ENCODE assay signal across 12 mouse cellular contexts in genomic region chr6:114886504-114887361, GRCm38 (mm10).
A peak's percentile ranks its signal among the peaks of the same experiment; 100 is the strongest.
DNase-seq lines count a peak whose midpoint lies in the region; ATAC-seq and TF ChIP-seq lines count a peak whose summit lies in the region.
"Had no signal": no experiment of that assay in that cellular context is flagged by ENCODE, and none has a peak within 500 bp of the region (broad histone marks: within the 10 kb centered on the region; RNA-seq: fewer than 3 reads in every experiment).

No protein-coding gene starts in this region.

- H3K9me3 ChIP-seq in forebrain, embryonic 13.5 days (replicated peaks) = 0 out of 2 replicates have a peak, but pooled peaks cover 3% of the 10 kb centered on the region
- H3K9me3 ChIP-seq in forebrain, embryonic 15.5 days = no peaks in the 10 kb centered on the region
- no peaks in the 10 kb centered on the region for H3K9me3 ChIP-seq in midbrain, embryonic 10.5 days (replicated peaks)
- no peaks in the 10 kb centered on the region for H3K9me3 ChIP-seq in midbrain, postnatal 0 days (ENCODE audit: low read length)
- no peaks in the 10 kb centered on the region for H3K9me3 ChIP-seq in limb, embryonic 13.5 days
- H3K9me3 ChIP-seq: heart, embryonic 13.5 days had no signal

- H3K27ac ChIP-seq in forebrain, embryonic 13.5 days = peak overlapping the region; percentile 27; the same call in 1 of the 2 replicates
- no peak overlapping the region for H3K27ac ChIP-seq in forebrain, embryonic 15.5 days (replicated peaks)
- peak overlapping the region; percentile 42 for H3K27ac ChIP-seq in midbrain, embryonic 10.5 days (replicated peaks)
- no peak overlapping the region for H3K27ac ChIP-seq in midbrain, postnatal 0 days (ENCODE audit: low read depth, low read length)
- H3K27ac ChIP-seq in limb, embryonic 13.5 days = peak overlapping the region; percentile 11; the same call in 1 of the 2 replicates
- H3K27ac ChIP-seq: heart, embryonic 13.5 days had no signal

- no peak for TF ChIP-seq CTCF in midbrain, postnatal 0 days (IDR thresholded peaks at IDR 0.05)

- WGBS in forebrain, embryonic 13.5 days = 76% methylated on average over 11 of the region's 11 CpGs
- WGBS in forebrain, embryonic 15.5 days = 64% methylated on average over 11 of the region's 11 CpGs
- WGBS in midbrain, embryonic 10.5 days = 82% methylated on average over 11 of the region's 11 CpGs
- 76% methylated on average over 11 of the region's 11 CpGs for WGBS in midbrain, postnatal 0 days
- whole genome bisulfite sequencing in limb, embryonic 13.5 days = 53% methylated on average over 11 of the region's 11 CpGs

- DNase-seq in kidney, adult 18-20 months = peak; percentile 48
- no peak for DNase-seq in kidney, postnatal 14 days
- no peak for DNase-seq in midbrain, embryonic 10.5 days (ENCODE audit: low spot score)
- no peak for DNase-seq in midbrain, postnatal 0 days (ENCODE audit: low spot score)
- DNase-seq in T-cell, adult 2 months (ENCODE audit: low spot score) = no peak
- DNase-seq: retina, postnatal 1 day; thymus, postnatal 25 days had no signal

- ATAC-seq in forebrain, embryonic 13.5 days = no peak
- ATAC-seq in forebrain, embryonic 15.5 days (replicated peaks) = no peak
- ATAC-seq in midbrain, postnatal 0 days (ENCODE audit: low FRiP score) = no peak
- ATAC-seq in limb, embryonic 13.5 days (ENCODE audit: low FRiP score, low read depth) = no peak
- ATAC-seq: activated CD4-positive, CD25-positive, alpha-beta regulatory T cell, adult 4 months had no signal

- H3K9ac ChIP-seq in forebrain, embryonic 13.5 days = no peak overlapping the region
- H3K9ac ChIP-seq in forebrain, embryonic 15.5 days (replicated peaks) = no peak overlapping the region
- no peak overlapping the region for H3K9ac ChIP-seq in midbrain, postnatal 0 days (replicated peaks; ENCODE audit: low read length, poor library complexity, severe bottlenecking)
- no peak overlapping the region for H3K9ac ChIP-seq in limb, embryonic 13.5 days
- H3K9ac ChIP-seq: heart, embryonic 13.5 days had no signal

- H3K36me3 ChIP-seq in forebrain, embryonic 13.5 days (ENCODE audit: poor library complexity, severe bottlenecking) = peaks cover 27% of the 10 kb centered on the region
- no peaks in the 10 kb centered on the region for H3K36me3 ChIP-seq in forebrain, embryonic 15.5 days
- H3K36me3 ChIP-seq in midbrain, embryonic 10.5 days = peaks cover 59% of the 10 kb centered on the region
- no peaks in the 10 kb centered on the region for H3K36me3 ChIP-seq in midbrain, postnatal 0 days (ENCODE audit: insufficient read depth, low read length)
- peaks cover 54% of the 10 kb centered on the region for H3K36me3 ChIP-seq in limb, embryonic 13.5 days

- H3K27me3 ChIP-seq in forebrain, embryonic 13.5 days = no peaks in the 10 kb centered on the region
- no peaks in the 10 kb centered on the region for H3K27me3 ChIP-seq in forebrain, embryonic 15.5 days
- no peaks in the 10 kb centered on the region for H3K27me3 ChIP-seq in midbrain, embryonic 10.5 days (ENCODE audit: low read depth, poor library complexity, severe bottlenecking)
- no peaks in the 10 kb centered on the region for H3K27me3 ChIP-seq in midbrain, postnatal 0 days (ENCODE audit: insufficient read depth, low read length)
- no peaks in the 10 kb centered on the region for H3K27me3 ChIP-seq in limb, embryonic 13.5 days
- H3K27me3 ChIP-seq: heart, embryonic 13.5 days had no signal

- H3K4me2 ChIP-seq in forebrain, embryonic 13.5 days = no peak overlapping the region
- H3K4me2 ChIP-seq in forebrain, embryonic 15.5 days (replicated peaks) = no peak overlapping the region
- H3K4me2 ChIP-seq in midbrain, postnatal 0 days (ENCODE audit: low read depth, low read length, poor library complexity, severe bottlenecking) = no peak overlapping the region
- H3K4me2 ChIP-seq in limb, embryonic 13.5 days (replicated peaks) = no peak overlapping the region
- H3K4me2 ChIP-seq: heart, embryonic 13.5 days had no signal

- peaks cover 90% of the 10 kb centered on the region for H3K4me1 ChIP-seq in forebrain, embryonic 13.5 days
- H3K4me1 ChIP-seq in forebrain, embryonic 15.5 days = peaks cover 74% of the 10 kb centered on the region
- peaks cover 92% of the 10 kb centered on the region for H3K4me1 ChIP-seq in midbrain, embryonic 10.5 days
- peaks cover 35% of the 10 kb centered on the region for H3K4me1 ChIP-seq in midbrain, postnatal 0 days (ENCODE audit: insufficient read depth, low read length)
- H3K4me1 ChIP-seq in limb, embryonic 13.5 days = peaks cover 93% of the 10 kb centered on the region

- H3K4me3 ChIP-seq in forebrain, embryonic 13.5 days = no peak overlapping the region
- H3K4me3 ChIP-seq in forebrain, embryonic 15.5 days = no peak overlapping the region
- H3K4me3 ChIP-seq in midbrain, embryonic 10.5 days = no peak overlapping the region
- no peak overlapping the region for H3K4me3 ChIP-seq in midbrain, postnatal 0 days (ENCODE audit: low read depth, low read length)
- H3K4me3 ChIP-seq in limb, embryonic 13.5 days = no peak overlapping the region
- H3K4me3 ChIP-seq: heart, embryonic 13.5 days had no signal

Comparison
In these comparisons a context has a peak if more than half of its experiments do, and no peak if none do; other contexts are left out.
1. H3K27ac ChIP-seq: peak in forebrain, embryonic 13.5 days (single experiment), midbrain, embryonic 10.5 days (single experiment) and limb, embryonic 13.5 days (single experiment); none in forebrain, embryonic 15.5 days (single experiment) and midbrain, postnatal 0 days (single experiment).